Mouse (Mus musculus) olfactory bulb, adult 2 months (tissue): ENCODE measurements at regions not wholly inside any gene's neighbourhood (a gene's known extent, or its start where the extent isn't known, plus 50 kb on each side); places are given as distances from the start of the nearest gene placed in this dataset.
"Not testable (repeated sequence)": the region's sequence is repeated elsewhere in the genome, so short reads cannot be mapped to it uniquely, and the experiment has no call there.

Experiments used
- CTCF ChIP-seq: fragments of 200-500 bp; IDR thresholded peaks from 2 replicates; pipeline ENCODE4 v1.5.1; 2012; ENCODE audit warnings: low read depth, mild to moderate bottlenecking, low read length, moderate library complexity; ENCODE audit not compliant: insufficient read depth
- POLR2A ChIP-seq: fragments of 200-500 bp; IDR thresholded peaks from 2 replicates; pipeline ENCODE4 v1.6.1; 2012; ENCODE audit warnings: mild to moderate bottlenecking, low read depth, low read length, moderate library complexity; ENCODE audit not compliant: insufficient read depth

GRCm38 (mm10) chr6:22789731-22790130, 85.6 kb upstream of the Ptprz1 start:
- not testable (repeated sequence) for TF ChIP-seq POLR2A, CTCF
